Mouse (Mus musculus): ENCODE results near the gene Pou2f2.

GRCm38 (mm10) chr7:25192110-25192509, 12.6 kb upstream of the Pou2f2 start:
- no peak for TF ChIP-seq CTCF (conservative IDR thresholded peaks at IDR 0.05; ENCODE audit: insufficient read depth, insufficient read length, low read depth, low read length)
- no peak for TF ChIP-seq POLR2A (IDR thresholded peaks at IDR 0.05; ENCODE audit: low read depth, low read length)
